Mouse (Mus musculus): ENCODE measurements around the gene A630076J17Rik. TPM values are rescaled to one million over a fixed set of nuclear protein-coding genes. Genes with fewer than 3 reads are reported as not detected.

Gene A630076J17Rik
- polyA plus RNA-seq, 1 experiment from 2014 or later: not detected

GRCm38 (mm10) chr3:107206490-107207150, 23.8 kb upstream of the A630076J17Rik start:
- H3K4me1 ChIP-seq: no peaks in the 10 kb centered on the region
- no peaks in the 10 kb centered on the region for H3K36me3 ChIP-seq
- no peak overlapping the region for H3K4me2 ChIP-seq
- no peak overlapping the region for H3K4me3 ChIP-seq
- WGBS: 52% methylated on average over 4 of the region's 4 CpGs
- no peak for ATAC-seq (ENCODE audit: insufficient number of reproducible peaks, insufficient read depth, low FRiP score, low TSS enrichment, low read depth)
- no peak overlapping the region for H3K9ac ChIP-seq
- no peaks in the 10 kb centered on the region for H3K27me3 ChIP-seq
- no peak overlapping the region for H3K27ac ChIP-seq
- H3K9me3 ChIP-seq: no peaks in the 10 kb centered on the region

DNA sequence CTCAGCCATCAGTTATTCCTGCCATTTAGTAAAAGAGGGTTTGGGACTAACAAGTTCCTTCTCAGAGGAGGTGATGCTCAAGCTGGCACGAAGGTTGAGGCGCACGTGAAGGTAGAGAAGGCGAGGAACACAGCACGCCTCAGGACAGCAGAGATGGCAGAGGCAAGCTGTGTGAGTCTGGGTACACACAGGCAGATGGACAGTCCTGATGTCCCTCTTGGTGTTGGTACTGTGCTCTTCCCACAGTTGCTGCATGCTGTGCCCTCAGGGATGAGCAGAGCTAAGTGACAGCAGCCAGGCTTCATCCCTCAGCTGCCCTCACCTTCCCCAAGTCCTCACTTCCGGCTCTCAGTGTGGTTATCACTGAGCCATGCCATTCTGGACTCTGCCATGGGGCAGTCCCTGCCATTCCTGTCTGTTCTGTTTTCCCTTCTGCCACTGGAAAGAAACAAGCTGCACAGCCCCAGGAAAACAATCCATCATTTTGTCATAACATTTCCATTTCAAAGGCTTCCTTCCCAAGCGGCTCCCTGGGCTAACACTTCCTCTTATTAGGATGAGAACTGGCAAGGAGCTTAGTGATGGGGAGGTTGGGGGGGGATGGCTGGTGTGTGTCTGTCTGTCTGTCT, 22.7 kb upstream of the A630076J17Rik start:
- no peaks in the 10 kb centered on the region for H3K27me3 ChIP-seq
- H3K9me3 ChIP-seq: no peaks in the 10 kb centered on the region
- no peaks in the 10 kb centered on the region for H3K4me1 ChIP-seq
- H3K27ac ChIP-seq: no peak overlapping the region
- no peaks in the 10 kb centered on the region for H3K36me3 ChIP-seq
- H3K9ac ChIP-seq: no peak overlapping the region
- no peak for ATAC-seq (ENCODE audit: insufficient number of reproducible peaks, insufficient read depth, low FRiP score, low TSS enrichment, low read depth)
- H3K4me2 ChIP-seq: no peak overlapping the region
- WGBS: 65% methylated on average over 7 of the region's 7 CpGs
- H3K4me3 ChIP-seq: no peak overlapping the region

GRCm38 (mm10) chr3:107214606-107215005, 15.8 kb upstream of the A630076J17Rik start:
- no peak overlapping the region for H3K4me3 ChIP-seq
- H3K4me2 ChIP-seq: no peak overlapping the region
- H3K4me1 ChIP-seq: no peaks in the 10 kb centered on the region
- no peaks in the 10 kb centered on the region for H3K27me3 ChIP-seq
- H3K27ac ChIP-seq: no peak overlapping the region
- no peaks in the 10 kb centered on the region for H3K36me3 ChIP-seq
- H3K9me3 ChIP-seq: no peaks in the 10 kb centered on the region
- no peak overlapping the region for H3K9ac ChIP-seq
- no peak for ATAC-seq (ENCODE audit: insufficient number of reproducible peaks, insufficient read depth, low FRiP score, low TSS enrichment, low read depth)
- WGBS: 80% methylated on average over 5 of the region's 5 CpGs

GRCm38 (mm10) chr3:107216400-107217100, 13.9 kb upstream of the A630076J17Rik start:
- Histone ChIP-seq H3K4me2 (no peak overlapping the region), H3K9me3 (no peaks in the 10 kb centered on the region), H3K4me1 (no peaks in the 10 kb centered on the region), H3K36me3 (no peaks in the 10 kb centered on the region), H3K9ac (no peak overlapping the region), H3K27me3 (no peaks in the 10 kb centered on the region), H3K4me3 (no peak overlapping the region), H3K27ac (no peak overlapping the region)
- no peak for ATAC-seq (ENCODE audit: insufficient number of reproducible peaks, insufficient read depth, low FRiP score, low TSS enrichment, low read depth)
- 76% methylated on average over 8 of the region's 8 CpGs for WGBS

DNA sequence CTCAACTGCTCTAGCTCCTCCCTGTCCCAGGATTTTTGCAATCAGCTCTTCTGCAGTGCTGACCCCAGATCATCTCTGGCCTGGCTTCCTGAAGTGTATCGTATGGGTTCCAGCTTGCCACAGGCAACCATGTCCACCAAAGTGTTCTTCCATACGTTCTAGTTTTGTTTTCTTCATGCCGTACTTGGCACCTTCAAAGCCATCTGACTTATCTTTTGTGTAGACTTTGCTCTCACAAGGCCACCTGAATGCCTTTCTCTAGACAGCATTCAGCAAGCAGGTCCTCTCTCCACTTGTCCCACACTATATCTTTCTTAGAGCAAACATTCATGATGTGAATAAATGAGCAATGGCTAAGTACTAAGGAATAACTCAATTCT, 13.3 kb upstream of the A630076J17Rik start:
- WGBS: 86% methylated on average over 3 of the region's 3 CpGs
- H3K9me3 ChIP-seq: no peaks in the 10 kb centered on the region

GRCm38 (mm10) chr3:107218572-107218971, 11.8 kb upstream of the A630076J17Rik start:
- no peaks in the 10 kb centered on the region for H3K27me3 ChIP-seq
- no peaks in the 10 kb centered on the region for H3K9me3 ChIP-seq
- no peak overlapping the region for H3K27ac ChIP-seq
- no peak overlapping the region for H3K9ac ChIP-seq
- no peaks in the 10 kb centered on the region for H3K36me3 ChIP-seq
- H3K4me1 ChIP-seq: no peaks in the 10 kb centered on the region
- 87% methylated on average over 7 of the region's 7 CpGs for WGBS
- H3K4me2 ChIP-seq: no peak overlapping the region
- ATAC-seq (ENCODE audit: insufficient number of reproducible peaks, insufficient read depth, low FRiP score, low TSS enrichment, low read depth): no peak
- H3K4me3 ChIP-seq: no peak overlapping the region

More for the DNA sequence above, 13.3 kb upstream of the A630076J17Rik start:
- H3K27ac ChIP-seq: no peak overlapping the region
- no peaks in the 10 kb centered on the region for H3K27me3 ChIP-seq
- no peak overlapping the region for H3K4me3 ChIP-seq
- no peak overlapping the region for H3K4me2 ChIP-seq
- no peaks in the 10 kb centered on the region for H3K36me3 ChIP-seq
- H3K9ac ChIP-seq: no peak overlapping the region
- H3K4me1 ChIP-seq: no peaks in the 10 kb centered on the region
- ATAC-seq (ENCODE audit: insufficient number of reproducible peaks, insufficient read depth, low FRiP score, low TSS enrichment, low read depth): no peak

DNA sequence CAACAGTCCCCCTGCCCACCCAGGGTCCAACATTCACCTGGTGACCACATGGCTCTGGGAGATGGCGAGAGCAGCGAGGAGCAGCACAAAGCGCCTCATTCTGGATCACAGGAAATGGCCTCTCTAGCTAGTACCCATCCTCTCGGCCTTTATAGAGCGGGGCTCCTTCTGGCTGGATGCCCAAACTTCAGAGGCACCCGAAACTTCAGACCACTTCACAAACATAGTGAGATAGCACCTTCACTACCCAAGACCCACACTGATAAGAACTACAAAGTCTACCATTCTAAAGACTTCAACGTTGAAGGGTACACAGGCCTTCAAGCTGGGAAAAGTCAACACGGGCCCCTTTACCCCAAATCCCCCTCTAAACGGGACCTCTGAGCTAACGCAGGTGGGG, 8.8 kb upstream of the A630076J17Rik start, which contains the start of gene Cym:
Gene Cym (minus strand): TSS at position 125 of the 400 bp plus-strand sequence.
- H3K36me3 ChIP-seq: no peaks in the 10 kb centered on the region
- no peak within 1 kb of the TSS for H3K9ac ChIP-seq
- 0 out of 2 replicates have a peak, but pooled peaks cover 4% of the 10 kb centered on the region for H3K9me3 ChIP-seq
- 83% methylated on average over 10 of the region's 10 CpGs for WGBS
- no peaks in the 10 kb centered on the region for H3K27me3 ChIP-seq
- H3K4me2 ChIP-seq: no peak within 1 kb of the TSS
- H3K27ac ChIP-seq: no peak within 1 kb of the TSS
- no peak within 1 kb of the TSS for H3K4me3 ChIP-seq
- ATAC-seq (ENCODE audit: insufficient number of reproducible peaks, insufficient read depth, low FRiP score, low TSS enrichment, low read depth): no peak
- no peaks in the 10 kb centered on the region for H3K4me1 ChIP-seq

- Histone ChIP-seq H3K9me3 (0 out of 2 replicates have a peak, but pooled peaks cover 4% of the 10 kb centered on the region), H3K27me3 (no peaks in the 10 kb centered on the region), H3K27ac (no peak overlapping the region), H3K4me3 (no peak overlapping the region), H3K36me3 (no peaks in the 10 kb centered on the region), H3K4me1 (no peaks in the 10 kb centered on the region), H3K4me2 (no peak overlapping the region), H3K9ac (no peak overlapping the region)
- WGBS: 67% methylated on average over 1 of the region's 1 CpGs
- no peak for ATAC-seq (ENCODE audit: insufficient number of reproducible peaks, insufficient read depth, low FRiP score, low TSS enrichment, low read depth)
Measured at GRCm38 (mm10) chr3:107223230-107223629, 7.2 kb upstream of the A630076J17Rik start.

GRCm38 (mm10) chr3:107225820-107226219, 4.6 kb upstream of the A630076J17Rik start:
- H3K27ac ChIP-seq: no peak overlapping the region
- 85% methylated on average over 5 of the region's 5 CpGs for WGBS

GRCm38 (mm10) chr3:107229221-107229620, 1.2 kb upstream of the A630076J17Rik start:
- 82% methylated on average over 5 of the region's 5 CpGs for WGBS
- no peak overlapping the region for H3K9ac ChIP-seq
- no peak for ATAC-seq (ENCODE audit: insufficient number of reproducible peaks, insufficient read depth, low FRiP score, low TSS enrichment, low read depth)

More at GRCm38 (mm10) chr3:107225820-107226219, 4.6 kb upstream of the A630076J17Rik start:
- ATAC-seq (ENCODE audit: insufficient number of reproducible peaks, insufficient read depth, low FRiP score, low TSS enrichment, low read depth): no peak
- Histone ChIP-seq H3K27me3 (no peaks in the 10 kb centered on the region), H3K4me1 (peaks cover 6% of the 10 kb centered on the region; the same call in 1 of the 2 replicates), H3K9ac (no peak overlapping the region), H3K9me3 (0 out of 2 replicates have a peak, but pooled peaks cover 4% of the 10 kb centered on the region), H3K36me3 (no peaks in the 10 kb centered on the region), H3K4me3 (no peak overlapping the region), H3K4me2 (no peak overlapping the region)

GRCm38 (mm10) chr3:107229822-107230221, 592 bp upstream of the A630076J17Rik start:
- no peak overlapping the region for H3K4me3 ChIP-seq
- H3K36me3 ChIP-seq: no peaks in the 10 kb centered on the region
- H3K4me1 ChIP-seq: peaks cover 12% of the 10 kb centered on the region
- peaks cover 10% of the 10 kb centered on the region for H3K27me3 ChIP-seq
- no peak overlapping the region for H3K9ac ChIP-seq
- no peak overlapping the region for H3K4me2 ChIP-seq
- ATAC-seq (ENCODE audit: insufficient number of reproducible peaks, insufficient read depth, low FRiP score, low TSS enrichment, low read depth): no peak
- H3K27ac ChIP-seq: no peak overlapping the region
- no peaks in the 10 kb centered on the region for H3K9me3 ChIP-seq
- WGBS: 62% methylated on average over 5 of the region's 5 CpGs

More at GRCm38 (mm10) chr3:107229221-107229620, 1.2 kb upstream of the A630076J17Rik start:
- no peak overlapping the region for H3K4me2 ChIP-seq
- H3K27ac ChIP-seq: no peak overlapping the region
- no peaks in the 10 kb centered on the region for H3K36me3 ChIP-seq
- 0 out of 2 replicates have a peak, but pooled peaks cover 2% of the 10 kb centered on the region for H3K9me3 ChIP-seq
- no peak overlapping the region for H3K4me3 ChIP-seq
- H3K4me1 ChIP-seq: peaks cover 12% of the 10 kb centered on the region
- H3K27me3 ChIP-seq: peaks cover 10% of the 10 kb centered on the region

Measured in embryonic facial prominence, embryonic 13.5 days (tissue).